Mouse (Mus musculus) intestine, postnatal 0 days (tissue): ENCODE measurements at regions not wholly inside any gene's neighbourhood (a gene's known extent, or its start where the extent isn't known, plus 50 kb on each side); places are given as distances from the start of the nearest gene placed in this dataset.

ENCODE experiments used
- ATAC-seq: fragments of 200-750 bp; cut with Nextera tagmentation; 2 replicates; pipeline ENCODE4 v1.8.0; 2017; ENCODE audit warnings: mild to moderate bottlenecking, moderate TSS enrichment, moderate library complexity
- H3K27ac ChIP-seq: fragments of 300-500 bp; sonication (generic); 2 replicates; pipeline ENCODE4 v1.5.1; 2014; ENCODE audit warnings: mild to moderate bottlenecking, low read depth, low read length, moderate library complexity
- H3K27me3 ChIP-seq: fragments of 300-500 bp; sonication (generic); replicated peaks from 2 replicates; pipeline ENCODE4 v1.6.1; 2014; ENCODE audit warnings: low read length, mixed read lengths; ENCODE audit not compliant: control insufficient read depth, insufficient read depth
- H3K36me3 ChIP-seq: fragments of 300-500 bp; sonication (generic); 2 replicates; pipeline ENCODE4 v1.6.1; 2014; ENCODE audit warnings: mild to moderate bottlenecking, moderate library complexity; ENCODE audit not compliant: control insufficient read depth, insufficient read depth
- H3K4me1 ChIP-seq: fragments of 300-500 bp; sonication (generic); replicated peaks from 2 replicates; pipeline ENCODE4 v1.6.1; 2014; ENCODE audit warnings: antibody characterized with exemption, low read length, mixed read lengths; ENCODE audit not compliant: control insufficient read depth, insufficient read depth
- H3K4me2 ChIP-seq: fragments of 300-500 bp; sonication (generic); replicated peaks from 2 replicates; pipeline ENCODE4 v1.6.1; 2014; ENCODE audit warnings: low read depth, mild to moderate bottlenecking, moderate library complexity
- H3K4me3 ChIP-seq: fragments of 300-500 bp; sonication (generic); 2 replicates; pipeline ENCODE4 v1.5.1; 2014; ENCODE audit warnings: low read depth, low read length
- H3K9ac ChIP-seq: fragments of 300-500 bp; sonication (generic); 2 replicates; pipeline ENCODE4 v1.6.1; 2014; ENCODE audit warnings: mild to moderate bottlenecking, low read depth, low read length
- H3K9me3 ChIP-seq: fragments of 300-500 bp; sonication (generic); 2 replicates; pipeline ENCODE4 v1.6.1; 2016; ENCODE audit warnings: mixed run types; ENCODE audit not compliant: control insufficient read depth
- CTCF ChIP-seq: sonication (generic); IDR thresholded peaks from 2 replicates; pipeline ENCODE4 v1.5.1; 2016; ENCODE audit warnings: low read depth, mild to moderate bottlenecking, control low read depth, antibody characterized with exemption, moderate library complexity
- WGBS: fragments of 180-500 bp; shearing (Covaris S2); extraction: QIAGEN DNeasy Blood & Tissue Kit; methylation state at CpG from one replicate; pipeline ENCODE4 v1.1.7; 2014; 5-methylcytosine and 5-hydroxymethylcytosine counted together

DNA sequence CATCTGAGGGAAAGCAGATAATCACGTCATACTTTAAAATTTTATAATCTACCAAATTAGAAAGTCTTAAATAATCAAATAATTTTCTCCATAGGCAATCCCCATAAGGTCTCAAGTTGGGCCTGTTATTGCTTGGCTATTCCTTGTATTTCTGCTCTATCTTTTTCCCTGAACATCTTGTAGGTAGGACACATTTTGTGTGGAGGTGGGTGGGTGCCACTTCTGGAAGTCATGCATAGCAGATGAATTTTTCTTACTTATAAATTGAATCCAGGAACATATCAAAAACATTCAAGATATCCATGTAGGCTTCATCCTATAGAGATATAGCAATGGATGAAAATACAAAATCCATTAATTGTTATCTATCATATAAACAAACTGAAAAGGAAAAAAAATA is 1418.7 kb downstream of the Cdh11 start:
- H3K27me3 ChIP-seq: no peaks in the 10 kb centered on the region
- 91% methylated on average over 1 of the region's 1 CpGs for WGBS
- no peak overlapping the region for H3K4me3 ChIP-seq

DNA sequence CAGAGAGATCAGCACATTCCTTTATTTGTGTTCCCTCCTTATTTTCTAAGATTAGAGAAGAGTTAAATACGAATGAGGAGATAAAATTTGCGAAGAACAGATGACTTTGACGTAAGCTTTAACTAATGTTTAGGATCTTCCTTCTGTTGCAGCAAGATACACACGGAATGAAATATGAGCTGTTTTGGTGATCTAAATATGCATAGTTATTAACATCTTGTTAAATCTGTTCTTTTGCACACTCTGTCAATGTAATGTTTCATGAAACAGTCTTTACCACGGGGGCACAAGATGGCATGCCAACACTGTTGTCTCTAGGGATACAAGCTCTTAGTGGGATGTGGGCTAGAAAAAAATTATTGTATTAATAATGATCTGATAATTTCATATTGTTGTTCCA is 1434.6 kb downstream of the Cdh11 start:
- H3K9me3 ChIP-seq: no peaks in the 10 kb centered on the region
- H3K4me2 ChIP-seq: no peak overlapping the region
- WGBS: 54% methylated on average over 5 of the region's 5 CpGs
- no peaks in the 10 kb centered on the region for H3K36me3 ChIP-seq
- H3K9ac ChIP-seq: no peak overlapping the region
- no peaks in the 10 kb centered on the region for H3K27me3 ChIP-seq
- H3K4me3 ChIP-seq: no peak overlapping the region
- no peak for ATAC-seq
- no peaks in the 10 kb centered on the region for H3K4me1 ChIP-seq
- no peak overlapping the region for H3K27ac ChIP-seq
- no peak for TF ChIP-seq CTCF

More for the DNA sequence above, 1418.7 kb downstream of the Cdh11 start:
- H3K27ac ChIP-seq: no peak overlapping the region
- no peak overlapping the region for H3K9ac ChIP-seq
- H3K4me1 ChIP-seq: no peaks in the 10 kb centered on the region
- H3K36me3 ChIP-seq: no peaks in the 10 kb centered on the region
- TF ChIP-seq CTCF: no peak
- H3K4me2 ChIP-seq: no peak overlapping the region
- H3K9me3 ChIP-seq: no peaks in the 10 kb centered on the region
- no peak for ATAC-seq

DNA sequence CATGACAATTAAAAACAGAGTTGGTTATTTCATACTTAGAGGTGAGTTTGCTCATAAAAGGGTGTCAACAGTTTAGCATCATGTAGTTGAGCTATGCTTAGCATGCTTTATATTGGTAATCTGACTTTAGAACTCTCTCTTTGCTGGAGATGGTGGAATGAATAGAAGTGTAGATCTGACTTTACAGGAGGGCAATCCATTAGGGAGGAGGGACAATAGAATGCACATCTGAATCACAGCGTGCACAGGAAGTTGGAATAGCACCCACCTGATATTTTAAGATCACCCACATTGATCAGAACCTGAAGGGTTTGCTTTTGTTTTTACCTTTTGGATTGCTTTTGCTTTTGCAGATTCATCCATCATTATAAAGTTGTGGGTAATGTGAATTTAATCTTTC is 1435.7 kb downstream of the Cdh11 start:
- Histone ChIP-seq H3K4me2 (no peak overlapping the region), H3K9ac (no peak overlapping the region), H3K27ac (no peak overlapping the region), H3K9me3 (no peaks in the 10 kb centered on the region), H3K36me3 (no peaks in the 10 kb centered on the region), H3K4me3 (no peak overlapping the region), H3K4me1 (no peaks in the 10 kb centered on the region), H3K27me3 (no peaks in the 10 kb centered on the region)
- no peak for ATAC-seq
- WGBS: 74% methylated on average over 1 of the region's 1 CpGs
- no peak for TF ChIP-seq CTCF

DNA sequence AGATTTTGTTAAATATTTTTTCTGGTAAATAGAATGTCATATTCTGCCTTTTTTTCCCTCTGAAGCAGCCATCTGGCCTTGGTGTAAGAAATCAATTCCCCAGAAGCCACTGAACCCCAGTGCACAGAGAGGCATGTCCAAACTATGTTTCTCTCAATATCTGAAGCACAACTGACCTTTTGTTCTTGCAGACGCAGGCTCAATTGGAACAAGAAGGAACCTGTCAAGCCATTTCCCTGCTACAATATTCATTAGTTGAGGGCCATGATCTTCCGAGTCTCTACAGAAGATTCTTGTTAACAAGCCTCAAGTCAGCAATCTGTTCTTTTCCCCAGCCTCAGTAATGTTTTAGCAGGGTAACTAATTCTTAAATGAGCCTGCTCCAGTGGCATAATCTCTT is 1456.2 kb downstream of the Cdh11 start:
- Histone ChIP-seq H3K4me1 (no peaks in the 10 kb centered on the region), H3K9ac (no peak overlapping the region), H3K4me2 (no peak overlapping the region), H3K27me3 (no peaks in the 10 kb centered on the region), H3K9me3 (no peaks in the 10 kb centered on the region), H3K4me3 (no peak overlapping the region), H3K27ac (no peak overlapping the region), H3K36me3 (no peaks in the 10 kb centered on the region)
- no peak for TF ChIP-seq CTCF
- no peak for ATAC-seq
- 63% methylated on average over 2 of the region's 2 CpGs for WGBS

DNA sequence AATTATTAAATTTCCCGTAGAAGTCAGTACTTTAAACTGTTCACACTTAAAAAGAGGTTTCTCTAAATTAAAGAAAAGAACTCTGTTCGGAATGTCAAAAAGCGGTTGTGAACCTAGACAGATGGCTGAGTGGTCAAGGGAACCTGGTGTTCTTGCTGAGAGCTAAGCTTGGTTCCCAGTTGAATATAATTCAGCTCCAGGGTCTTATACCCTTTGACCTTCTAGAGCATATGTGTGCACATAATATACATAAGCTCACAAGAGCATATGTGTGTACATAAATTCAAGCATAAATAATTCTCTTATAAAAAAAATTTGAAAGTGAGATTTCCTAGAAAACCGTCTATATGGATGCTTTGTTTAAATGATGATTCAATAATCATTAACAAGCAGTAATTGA is 1456.7 kb downstream of the Cdh11 start:
- Histone ChIP-seq H3K4me2 (no peak overlapping the region), H3K27me3 (no peaks in the 10 kb centered on the region), H3K9ac (no peak overlapping the region), H3K36me3 (no peaks in the 10 kb centered on the region), H3K9me3 (no peaks in the 10 kb centered on the region), H3K4me1 (no peaks in the 10 kb centered on the region), H3K4me3 (no peak overlapping the region), H3K27ac (no peak overlapping the region)
- 64% methylated on average over 4 of the region's 4 CpGs for WGBS
- no peak for ATAC-seq
- TF ChIP-seq CTCF: no peak

DNA sequence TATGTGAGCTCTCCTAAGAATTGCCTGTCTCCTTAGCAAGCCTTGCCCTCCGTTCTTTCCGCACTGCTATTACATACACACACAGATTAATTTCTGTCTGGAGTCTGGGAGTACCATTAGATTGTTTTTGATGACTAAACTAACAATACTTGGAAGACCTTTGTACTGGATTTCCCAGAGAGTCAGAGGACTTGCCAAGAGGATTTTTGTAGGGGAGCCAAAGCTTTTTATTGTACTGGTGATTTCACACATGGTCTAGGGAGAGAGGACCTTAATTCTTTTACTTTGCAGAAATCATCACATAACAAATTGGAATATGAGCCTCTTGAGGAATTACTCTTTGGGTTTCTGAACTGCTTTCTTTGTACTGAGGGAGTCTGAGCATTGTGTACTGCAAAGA is 1486.9 kb downstream of the Cdh11 start:
- Histone ChIP-seq H3K9ac (no peak overlapping the region), H3K27ac (no peak overlapping the region), H3K4me3 (no peak overlapping the region), H3K9me3 (no peaks in the 10 kb centered on the region), H3K4me2 (no peak overlapping the region), H3K36me3 (no peaks in the 10 kb centered on the region), H3K4me1 (no peaks in the 10 kb centered on the region), H3K27me3 (no peaks in the 10 kb centered on the region)
- no peak for TF ChIP-seq CTCF
- ATAC-seq: no peak
- WGBS: 32% methylated on average over 2 of the region's 2 CpGs

DNA sequence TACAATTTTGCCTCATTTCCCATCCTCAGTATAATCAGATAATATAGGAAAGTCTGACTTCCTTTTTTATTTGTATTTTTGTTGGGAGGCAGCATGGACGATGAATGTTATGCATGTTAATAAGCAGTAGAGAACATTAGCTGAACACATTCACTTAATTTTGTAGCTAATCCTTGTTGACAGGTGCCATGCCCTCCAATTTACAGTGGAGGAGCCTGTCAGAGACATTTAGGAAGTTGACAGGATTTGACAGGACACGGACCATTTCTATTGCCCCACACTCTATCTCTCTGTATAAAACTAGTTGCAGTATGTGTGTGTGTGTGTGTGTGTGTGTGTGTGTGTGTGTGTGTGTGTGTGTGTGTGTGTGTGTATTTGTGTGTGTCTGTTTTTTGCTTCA is 1495.4 kb downstream of the Cdh11 start:
- no peak for TF ChIP-seq CTCF
- no peak overlapping the region for H3K4me2 ChIP-seq

More for the DNA sequence above, 1495.4 kb downstream of the Cdh11 start:
- Histone ChIP-seq H3K36me3 (no peaks in the 10 kb centered on the region), H3K4me1 (no peaks in the 10 kb centered on the region), H3K9me3 (no peaks in the 10 kb centered on the region), H3K27me3 (no peaks in the 10 kb centered on the region), H3K4me3 (no peak overlapping the region), H3K27ac (no peak overlapping the region), H3K9ac (no peak overlapping the region)
- 93% methylated on average over 2 of the region's 2 CpGs for WGBS
- no peak for ATAC-seq
